In the genomic region with DNA sequence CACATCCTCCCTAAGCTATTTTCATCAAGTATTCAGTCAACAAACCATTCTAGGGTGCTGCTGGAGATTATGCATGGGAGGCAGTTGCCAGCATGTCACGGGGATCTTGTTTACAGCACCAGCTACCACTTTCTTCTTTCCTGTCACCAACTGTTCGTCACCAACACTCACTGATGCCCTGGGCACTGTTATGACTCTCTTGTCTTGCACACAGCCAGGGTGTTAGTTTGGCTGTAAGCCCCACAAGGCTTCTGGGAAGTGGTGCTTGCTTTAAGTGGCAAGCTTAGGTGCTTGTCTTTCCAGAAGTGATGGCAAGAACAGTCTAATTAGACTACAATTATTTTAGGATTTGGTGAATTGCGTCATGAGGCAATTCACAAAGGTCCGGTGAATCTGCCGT, we compare ENCODE assay signal across 24 mouse cellular contexts.
"Had no signal": no experiment of that assay in that cellular context is flagged by ENCODE, and none has a peak within 500 bp of the region (broad histone marks: within the 10 kb centered on the region; RNA-seq: fewer than 3 reads in every experiment).

No protein-coding gene starts in this region.

- H3K4me3 ChIP-seq: kidney, embryonic 15.5 days; limb, embryonic 12.5 days; limb, embryonic 15.5 days; midbrain, embryonic 12.5 days; myocyte; neural tube, embryonic 13.5 days had no signal

- ATAC-seq: liver, postnatal 0 days; lung, postnatal 0 days; midbrain, embryonic 16.5 days had no signal

- H3K9ac ChIP-seq: kidney, embryonic 15.5 days; limb, embryonic 12.5 days; limb, embryonic 15.5 days; liver, embryonic 14.5 days; liver, postnatal 0 days; lung, embryonic 14.5 days; midbrain, embryonic 12.5 days; neural tube, embryonic 13.5 days had no signal

- H3K27me3 ChIP-seq: kidney, embryonic 15.5 days; limb, embryonic 12.5 days; limb, embryonic 15.5 days; midbrain, embryonic 12.5 days; neural tube, embryonic 13.5 days had no signal

- H3K4me1 ChIP-seq: kidney, embryonic 15.5 days; limb, embryonic 12.5 days; limb, embryonic 15.5 days had no signal

- H3K36me3 ChIP-seq: kidney, embryonic 15.5 days; limb, embryonic 12.5 days; limb, embryonic 15.5 days; midbrain, embryonic 12.5 days; neural tube, embryonic 13.5 days had no signal

- DNase-seq: kidney, adult 2 months; kidney, postnatal 14 days; kidney, postnatal 4 days; left cerebral cortex, postnatal 4 days; liver, postnatal 0 days; lung, embryonic 14.5 days; lung, postnatal 36 days; right cerebral cortex, adult 18-20 months; right cerebral cortex, postnatal 14 days; right cerebral cortex, postnatal 4 days; thymus, adult 2 months; thymus, postnatal 14 days; thymus, postnatal 4 days had no signal

- H3K9me3 ChIP-seq: kidney, embryonic 15.5 days; limb, embryonic 12.5 days; limb, embryonic 15.5 days; midbrain, embryonic 12.5 days; neural tube, embryonic 13.5 days had no signal

- H3K27ac ChIP-seq: kidney, embryonic 15.5 days; limb, embryonic 12.5 days; limb, embryonic 15.5 days; liver, embryonic 14.5 days; midbrain, embryonic 12.5 days; neural tube, embryonic 13.5 days; stomach, postnatal 0 days had no signal

- H3K4me2 ChIP-seq: kidney, embryonic 15.5 days; limb, embryonic 12.5 days; limb, embryonic 15.5 days; liver, embryonic 11.5 days; lung, embryonic 14.5 days; midbrain, embryonic 12.5 days; neural tube, embryonic 13.5 days had no signal
